In genomic region chr4:135955886-135956285, GRCm38 (mm10) we compare ENCODE assay signal across 23 mouse cellular contexts. TPM values are rescaled to one million over a fixed set of nuclear protein-coding genes. Genes with fewer than 3 reads are reported as not detected.
DNase-seq lines count a peak whose midpoint lies in the region; ATAC-seq lines count a peak whose summit lies in the region.
"Had no signal": no experiment of that assay in that cellular context is flagged by ENCODE, and none has a peak within 500 bp of the region (broad histone marks: within the 10 kb centered on the region; RNA-seq: fewer than 3 reads in every experiment).

No protein-coding gene starts in this region.

- no peak overlapping the region for H3K9ac ChIP-seq in liver, embryonic 15.5 days
- no peak overlapping the region; the same call in 1 of the 2 replicates for H3K9ac ChIP-seq in liver, embryonic 12.5 days
- H3K9ac ChIP-seq: embryonic facial prominence, embryonic 13.5 days; embryonic facial prominence, embryonic 15.5 days; forebrain, embryonic 12.5 days had no signal

- no peaks in the 10 kb centered on the region for H3K9me3 ChIP-seq in liver, embryonic 15.5 days (replicated peaks)
- H3K9me3 ChIP-seq in liver, embryonic 12.5 days (replicated peaks): peaks cover 14% of the 10 kb centered on the region
- H3K9me3 ChIP-seq: embryonic facial prominence, embryonic 13.5 days; forebrain, embryonic 12.5 days had no signal

- no peaks in the 10 kb centered on the region for H3K27me3 ChIP-seq in liver, embryonic 15.5 days
- H3K27me3 ChIP-seq in liver, embryonic 12.5 days (replicated peaks): no peaks in the 10 kb centered on the region
- H3K27me3 ChIP-seq: embryonic facial prominence, embryonic 13.5 days; embryonic facial prominence, embryonic 15.5 days; forebrain, embryonic 12.5 days had no signal

- peak; percentile 40 for DNase-seq in testis, postnatal 10 days (ENCODE audit: low spot score)
- DNase-seq in testis, postnatal 14 days (ENCODE audit: low spot score): no peak
- peak; percentile 86 for DNase-seq in adipocyte (ENCODE audit: low spot score)
- DNase-seq in thymus, postnatal 10 days (ENCODE audit: low spot score in 2 of 2): no peak
- DNase-seq: adrenal gland, adult 8-10 months; adrenal gland, postnatal 14 days; adrenal gland, postnatal 36 days; cerebellum, adult 11 months; cerebellum, adult 8-10 months; cerebellum, adult 9-11 months; cerebellum, postnatal 14 days; cerebellum, postnatal 36 days; embryo, embryonic 11 days had no signal

- no peak for ATAC-seq in liver, embryonic 15.5 days (ENCODE audit: insufficient read depth)
- ATAC-seq in liver, embryonic 12.5 days: no peak
- ATAC-seq: forebrain, embryonic 14.5 days; forebrain, embryonic 16.5 days had no signal

- 0 out of 2 replicates have a peak overlapping the region, but pooled peaks have one; percentile 29 for H3K27ac ChIP-seq in liver, embryonic 15.5 days (replicated peaks)
- no peak overlapping the region for H3K27ac ChIP-seq in liver, embryonic 12.5 days
- peak overlapping the region; percentile 36 for H3K27ac ChIP-seq in brown adipose tissue, adult 24 weeks (replicated peaks; ENCODE audit: low read depth, low read length)
- H3K27ac ChIP-seq: embryonic facial prominence, embryonic 13.5 days; embryonic facial prominence, embryonic 15.5 days; forebrain, embryonic 10.5 days; forebrain, embryonic 12.5 days had no signal

- H3K36me3 ChIP-seq in liver, embryonic 15.5 days (replicated peaks): peaks cover 84% of the 10 kb centered on the region
- H3K36me3 ChIP-seq in liver, embryonic 12.5 days: peaks cover 89% of the 10 kb centered on the region

- H3K4me1 ChIP-seq in liver, embryonic 15.5 days (replicated peaks): peaks cover 34% of the 10 kb centered on the region
- H3K4me1 ChIP-seq in liver, embryonic 12.5 days: peaks cover 11% of the 10 kb centered on the region
- peaks cover 26% of the 10 kb centered on the region for H3K4me1 ChIP-seq in brown adipose tissue, adult 24 weeks (ENCODE audit: control insufficient read depth, insufficient read depth, insufficient read length, low read length)
- H3K4me1 ChIP-seq: embryonic facial prominence, embryonic 13.5 days; embryonic facial prominence, embryonic 15.5 days; forebrain, embryonic 12.5 days had no signal

- H3K4me2 ChIP-seq in liver, embryonic 15.5 days: no peak overlapping the region
- no peak overlapping the region for H3K4me2 ChIP-seq in liver, embryonic 12.5 days
- H3K4me2 ChIP-seq: embryonic facial prominence, embryonic 13.5 days; embryonic facial prominence, embryonic 15.5 days; forebrain, embryonic 12.5 days had no signal

- H3K4me3 ChIP-seq in liver, embryonic 15.5 days (replicated peaks): no peak overlapping the region
- H3K4me3 ChIP-seq in liver, embryonic 12.5 days: no peak overlapping the region
- H3K4me3 ChIP-seq in brown adipose tissue, adult 24 weeks (ENCODE audit: insufficient read depth, low read depth, low read length): no peak overlapping the region
- H3K4me3 ChIP-seq: embryonic facial prominence, embryonic 13.5 days; embryonic facial prominence, embryonic 15.5 days; erythroblast, embryonic 14.5 days; forebrain, embryonic 10.5 days; forebrain, embryonic 12.5 days had no signal

- WGBS in liver, embryonic 15.5 days (ENCODE audit: insufficient replicate concordance): 77% methylated on average over 9 of the region's 9 CpGs
- 82% methylated on average over 9 of the region's 9 CpGs for WGBS in liver, embryonic 12.5 days (ENCODE audit: insufficient replicate concordance)

RNA-seq across cellular contexts. Expression of gene Gale, which starts 7.6 kb away (rescaled TPM):
- polyA plus RNA-seq in liver, embryonic 15.5 days (2015; fragmentation: Nextera tagmentation; extraction: Ambion mirVana): 38.6 and 46.9 TPM in 2 replicates
- polyA plus RNA-seq in liver, embryonic 12.5 days (2016; fragmentation: Nextera tagmentation; extraction: Ambion mirVana): 36.0 and 41.2 TPM in 2 replicates
- 40.3 and 53.3 TPM in 2 replicates for polyA plus RNA-seq in brown adipose tissue, adult 24 weeks (2012; ENCODE audit: insufficient read depth, insufficient read length, missing spikeins)

RNA-seq across cellular contexts. Expression of gene Hmgcl, which starts 9.6 kb away (rescaled TPM):
- 91.4 and 96.5 TPM in 2 replicates for polyA plus RNA-seq in liver, embryonic 15.5 days (2015; fragmentation: Nextera tagmentation; extraction: Ambion mirVana)
- 67.4 and 71.1 TPM in 2 replicates for polyA plus RNA-seq in liver, embryonic 12.5 days (2016; fragmentation: Nextera tagmentation; extraction: Ambion mirVana)
- 45.1 and 79.9 TPM in 2 replicates for polyA plus RNA-seq in brown adipose tissue, adult 24 weeks (2012; ENCODE audit: insufficient read depth, insufficient read length, missing spikeins)

RNA-seq across cellular contexts. Expression of gene Lypla2, which starts 16.5 kb away (rescaled TPM):
- polyA plus RNA-seq in liver, embryonic 15.5 days (2015; fragmentation: Nextera tagmentation; extraction: Ambion mirVana): 40.4 and 49.5 TPM in 2 replicates
- polyA plus RNA-seq in liver, embryonic 12.5 days (2016; fragmentation: Nextera tagmentation; extraction: Ambion mirVana): 59.5 and 61.7 TPM in 2 replicates
- 29.3 and 29.8 TPM in 2 replicates for polyA plus RNA-seq in brown adipose tissue, adult 24 weeks (2012; ENCODE audit: insufficient read depth, insufficient read length, missing spikeins)

RNA-seq across cellular contexts. Expression of gene Pithd1, which starts 31.2 kb away (rescaled TPM):
- polyA plus RNA-seq in liver, embryonic 15.5 days (2015; fragmentation: Nextera tagmentation; extraction: Ambion mirVana): 73.9 and 81.7 TPM in 2 replicates
- 115 and 121 TPM in 2 replicates for polyA plus RNA-seq in liver, embryonic 12.5 days (2016; fragmentation: Nextera tagmentation; extraction: Ambion mirVana)
- polyA plus RNA-seq in brown adipose tissue, adult 24 weeks (2012; ENCODE audit: insufficient read depth, insufficient read length, missing spikeins): 20.3 and 31.3 TPM in 2 replicates

RNA-seq across cellular contexts. Expression of gene Fuca1, which starts 35.4 kb away (rescaled TPM):
- polyA plus RNA-seq in liver, embryonic 15.5 days (2015; fragmentation: Nextera tagmentation; extraction: Ambion mirVana): 24.0 and 29.4 TPM in 2 replicates
- polyA plus RNA-seq in liver, embryonic 12.5 days (2016; fragmentation: Nextera tagmentation; extraction: Ambion mirVana): 22.2 and 23.8 TPM in 2 replicates
- polyA plus RNA-seq in brown adipose tissue, adult 24 weeks (2012; ENCODE audit: insufficient read depth, insufficient read length, missing spikeins): 106 and 110 TPM in 2 replicates

Comparison
In these comparisons a context has a peak if more than half of its experiments do, and no peak if none do; other contexts are left out.
1. DNase-seq: peak in testis, postnatal 10 days (single experiment) and adipocyte (single experiment); none in testis, postnatal 14 days (single experiment) and thymus, postnatal 10 days (0 of 2).